Mouse (Mus musculus) ES-Bruce4 (cell line): ENCODE results near the gene Igfbpl1.

ENCODE experiments used
- CTCF ChIP-seq: IDR thresholded peaks from one replicate; pipeline ENCODE4 v1.8.1; 2011; ENCODE audit warnings: low read depth, low read length
- POLR2A ChIP-seq: IDR thresholded peaks from one replicate; pipeline ENCODE4 v1.8.1; 2011; ENCODE audit warnings: low read length; ENCODE audit not compliant: insufficient read depth

- TF ChIP-seq POLR2A (no peak), CTCF (no peak)
Measured at GRCm38 (mm10) chr4:45769791-45770637, 56.7 kb downstream of the Igfbpl1 start.
